Mouse (Mus musculus): Measurements from ENCODE around the gene Ift88. TPM values are rescaled to one million over a fixed set of nuclear protein-coding genes. Genes with fewer than 3 reads are reported as not detected.

Gene Ift88
- total and polyA plus RNA-seq, 3 experiments, result 6.7 to 12.3 (median 8.1) TPM

DNA sequence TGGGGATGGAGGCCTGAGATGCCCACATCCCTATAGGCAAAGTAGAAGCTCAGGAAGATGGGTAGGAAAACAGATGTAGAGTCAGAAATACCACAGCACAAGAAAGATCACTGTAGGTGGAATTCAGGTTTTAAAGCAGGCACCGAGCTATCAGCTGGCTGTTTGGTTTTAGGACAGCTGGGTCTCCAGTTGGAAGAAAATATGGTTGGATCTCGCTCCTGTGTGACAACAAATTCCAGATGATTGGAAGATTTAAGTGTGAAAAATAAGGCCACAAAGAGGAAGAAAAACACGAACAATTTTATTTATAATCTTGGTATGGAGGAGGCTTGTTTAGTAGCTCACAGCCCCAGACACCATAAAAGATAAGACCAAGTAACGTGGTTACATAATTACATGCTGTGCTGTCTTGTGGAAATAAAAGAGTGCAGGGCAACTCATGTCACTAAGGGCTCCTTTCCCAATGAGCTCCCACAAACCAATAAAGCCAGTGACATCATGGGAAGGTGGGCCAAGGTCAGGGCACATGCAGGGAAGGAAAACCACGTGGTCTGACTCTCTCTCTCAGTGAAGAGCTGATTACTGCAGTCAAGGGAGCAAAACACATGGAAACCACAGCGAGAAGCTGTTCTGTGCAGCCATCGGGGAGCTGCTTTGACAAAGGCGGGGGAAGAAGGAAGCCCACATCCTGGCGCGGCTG, 105.4 kb downstream of the Ift88 start:
- Histone ChIP-seq H3K4me1 (ENCODE audit: control insufficient read depth in 1 of 2, insufficient read depth in 2 of 2) (peaks cover 11 to 27% of the 10 kb centered on the region in 2 experiments), H3K27me3 (replicated peaks) (peaks cover 20% of the 10 kb centered on the region), H3K9ac (ENCODE audit: insufficient read depth, low read depth) (no peak overlapping the region), H3K79me2 (replicated peaks; ENCODE audit: control insufficient read depth, extremely low read depth, insufficient read depth, poor library complexity, severe bottlenecking) (no peaks in the 10 kb centered on the region), H3K9me3 (replicated peaks; ENCODE audit: low read length) (no peaks in the 10 kb centered on the region), H3K36me3 (replicated peaks in 1 of 2; ENCODE audit: control insufficient read depth in 1 of 2, insufficient read depth in 1 of 2, low read length in 1 of 2) (no peaks in the 10 kb centered on the region), H3K4me3 (replicated peaks in 1 of 3; ENCODE audit: low read depth in 2 of 3, low read length in 2 of 3, poor library complexity in 1 of 3) (no peak overlapping the region), H3K4me2 (ENCODE audit: insufficient read depth, low read depth, poor library complexity, severe bottlenecking) (no peak overlapping the region), H3K27ac (ENCODE audit: insufficient read depth, low read depth) (no peak overlapping the region)
- DNase-seq (ENCODE audit: extremely low read depth), result no peak
- dilution Hi-C loops (cut with MboI; ENCODE audit: extremely low pct_ligation_motif_present, extremely low pct_unique_long_range_greater_than_20kb, low sequenced_read_pairs) (no loop called here), in situ Hi-C loops (cut with MboI; ENCODE audit: low pct_ligation_motif_present, low pct_unique_long_range_greater_than_20kb, low sequenced_read_pairs) (no loop called here)
- peak; percentile 59; the same call in 1 of the 2 replicates for TF ChIP-seq MAX (IDR thresholded peaks at IDR 0.05; ENCODE audit: low read length)
- no peak for TF ChIP-seq ZKSCAN1 (IDR thresholded peaks at IDR 0.05; ENCODE audit: borderline replicate concordance, low read depth, low read length)

DNA sequence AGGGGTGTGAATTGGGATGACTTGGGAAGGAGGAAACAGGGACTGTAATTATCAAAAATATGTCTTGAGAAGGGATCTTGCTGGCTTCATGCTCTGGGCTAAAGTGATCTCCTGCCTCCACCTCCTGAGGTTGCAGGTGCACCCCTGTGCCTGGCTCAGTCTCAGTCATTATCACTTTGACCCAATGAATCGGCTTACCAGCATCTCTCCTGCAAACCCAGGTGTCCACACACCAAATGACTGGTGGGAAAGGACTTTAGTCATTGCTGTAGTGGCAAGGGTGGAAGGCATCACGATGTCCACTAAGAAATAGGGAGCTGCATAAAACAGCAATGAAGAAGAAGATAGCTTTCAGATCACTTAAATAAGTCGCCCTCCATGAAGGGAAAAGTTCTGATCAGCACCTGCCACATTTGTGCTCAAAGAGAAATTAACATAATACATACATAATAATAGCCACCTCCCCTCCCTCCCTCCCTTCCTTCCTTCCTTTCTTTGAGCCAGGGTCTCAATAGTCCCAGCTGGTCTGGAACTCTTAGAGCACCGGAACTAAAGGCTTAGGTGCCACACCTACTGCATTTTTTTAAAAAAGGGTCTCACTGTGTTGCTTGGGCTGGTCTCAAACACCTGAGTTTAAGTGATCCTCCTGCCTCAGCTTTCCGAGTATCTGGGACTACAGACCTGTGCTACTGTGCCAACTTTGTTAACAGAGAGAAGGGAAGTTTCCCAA, 106.1 kb downstream of the Ift88 start:
- Histone ChIP-seq H3K4me2 (ENCODE audit: insufficient read depth, low read depth, poor library complexity, severe bottlenecking) (no peak overlapping the region), H3K9me3 (replicated peaks; ENCODE audit: low read length) (no peaks in the 10 kb centered on the region), H3K27me3 (replicated peaks) (peaks cover 15% of the 10 kb centered on the region), H3K4me3 (replicated peaks in 1 of 3; ENCODE audit: low read depth in 2 of 3, low read length in 2 of 3, poor library complexity in 1 of 3) (no peak overlapping the region), H3K9ac (ENCODE audit: insufficient read depth, low read depth) (no peak overlapping the region), H3K36me3 (replicated peaks in 1 of 2; ENCODE audit: control insufficient read depth in 1 of 2, insufficient read depth in 1 of 2, low read length in 1 of 2) (no peaks in the 10 kb centered on the region), H3K4me1 (ENCODE audit: control insufficient read depth in 1 of 2, insufficient read depth in 2 of 2) (peaks cover 7 to 22% of the 10 kb centered on the region in 2 experiments), H3K79me2 (replicated peaks; ENCODE audit: control insufficient read depth, extremely low read depth, insufficient read depth, poor library complexity, severe bottlenecking) (no peaks in the 10 kb centered on the region), H3K27ac (ENCODE audit: insufficient read depth, low read depth) (no peak overlapping the region)
- in situ Hi-C loops (cut with MboI; ENCODE audit: low pct_ligation_motif_present, low pct_unique_long_range_greater_than_20kb, low sequenced_read_pairs) (no loop called here), dilution Hi-C loops (cut with MboI; ENCODE audit: extremely low pct_ligation_motif_present, extremely low pct_unique_long_range_greater_than_20kb, low sequenced_read_pairs) (no loop called here)
- DNase-seq (ENCODE audit: extremely low read depth), result no peak
- no peak for TF ChIP-seq TBP (conservative IDR thresholded peaks at IDR 0.05; ENCODE audit: low read depth, low read length)
- no peak for TF ChIP-seq MAZ (IDR thresholded peaks at IDR 0.05; ENCODE audit: low read depth, low read length)
- TF ChIP-seq ETS1 (conservative IDR thresholded peaks at IDR 0.05; ENCODE audit: low read depth, low read length), result no peak
- TF ChIP-seq BHLHE40 (IDR thresholded peaks at IDR 0.05; ENCODE audit: low read depth, low read length), result no peak
- TF ChIP-seq POLR2A (IDR thresholded peaks at IDR 0.05; ENCODE audit: low read depth, low read length), result no peak
- no peak for TF ChIP-seq POLR2AphosphoS2 (IDR thresholded peaks at IDR 0.05; ENCODE audit: low read depth, low read length)
- TF ChIP-seq EP300 (IDR thresholded peaks at IDR 0.05; ENCODE audit: low read length), result no peak
- no peak for TF ChIP-seq CHD2 (IDR thresholded peaks at IDR 0.05; ENCODE audit: low read length)
- no peak for TF ChIP-seq E2F4 (IDR thresholded peaks at IDR 0.05; ENCODE audit: insufficient replicate concordance, low read depth, low read length)

- DNase-seq (ENCODE audit: extremely low read depth), result no peak
- no peak overlapping the region for H3K4me2 ChIP-seq (ENCODE audit: insufficient read depth, low read depth, poor library complexity, severe bottlenecking)
- no peak overlapping the region for H3K27ac ChIP-seq (ENCODE audit: insufficient read depth, low read depth)
- peaks cover 2 to 8% of the 10 kb centered on the region in 2 experiments for H3K4me1 ChIP-seq (ENCODE audit: control insufficient read depth in 1 of 2, insufficient read depth in 2 of 2)
- H3K9ac ChIP-seq (ENCODE audit: insufficient read depth, low read depth), result no peak overlapping the region
- in situ Hi-C loops (cut with MboI; ENCODE audit: low pct_ligation_motif_present, low pct_unique_long_range_greater_than_20kb, low sequenced_read_pairs), result no loop called here
- TF ChIP-seq ZNF384 (IDR thresholded peaks at IDR 0.05; ENCODE audit: low read depth, low read length) (no peak), ETS1 (conservative IDR thresholded peaks at IDR 0.05; ENCODE audit: low read depth, low read length) (no peak), ELF1 (IDR thresholded peaks at IDR 0.05; ENCODE audit: low read depth, low read length) (no peak), E2F4 (IDR thresholded peaks at IDR 0.05; ENCODE audit: insufficient replicate concordance, low read depth, low read length) (no peak), POLR2A (IDR thresholded peaks at IDR 0.05; ENCODE audit: low read depth, low read length) (no peak), HCFC1 (IDR thresholded peaks at IDR 0.05; ENCODE audit: low read depth, low read length) (no peak), USF1 (IDR thresholded peaks at IDR 0.05; ENCODE audit: low read depth, low read length) (no peak), MAZ (IDR thresholded peaks at IDR 0.05; ENCODE audit: low read depth, low read length) (no peak), POLR2AphosphoS2 (IDR thresholded peaks at IDR 0.05; ENCODE audit: low read depth, low read length) (no peak), UBTF (IDR thresholded peaks at IDR 0.05; ENCODE audit: low read depth, low read length) (no peak)
- no peak overlapping the region for H3K4me3 ChIP-seq (replicated peaks in 1 of 3; ENCODE audit: low read depth in 2 of 3, low read length in 2 of 3, poor library complexity in 1 of 3)
- no peaks in the 10 kb centered on the region for H3K9me3 ChIP-seq (replicated peaks; ENCODE audit: low read length)
- no peaks in the 10 kb centered on the region for H3K36me3 ChIP-seq (replicated peaks in 1 of 2; ENCODE audit: control insufficient read depth in 1 of 2, insufficient read depth in 1 of 2, low read length in 1 of 2)
- peaks cover 8% of the 10 kb centered on the region for H3K27me3 ChIP-seq (replicated peaks)
- H3K79me2 ChIP-seq (replicated peaks; ENCODE audit: control insufficient read depth, extremely low read depth, insufficient read depth, poor library complexity, severe bottlenecking), result no peaks in the 10 kb centered on the region
- dilution Hi-C loops (cut with MboI; ENCODE audit: extremely low pct_ligation_motif_present, extremely low pct_unique_long_range_greater_than_20kb, low sequenced_read_pairs), result no loop called here
Observed at GRCm38 (mm10) chr14:57532577-57532976, 108.7 kb downstream of the Ift88 start.
